Mouse (Mus musculus) liver, postnatal 0 days (tissue): ENCODE results near the gene Capzb.

Experiments used
- CTCF ChIP-seq: sonication (generic); IDR thresholded peaks from 2 replicates; pipeline ENCODE4 v1.5.1; 2016; ENCODE audit warnings: antibody characterized with exemption, low read depth
- EP300 ChIP-seq: IDR thresholded peaks from 2 replicates; pipeline ENCODE4 v1.6.1; 2016; ENCODE audit warnings: antibody characterized with exemption, low read depth, mild to moderate bottlenecking

DNA sequence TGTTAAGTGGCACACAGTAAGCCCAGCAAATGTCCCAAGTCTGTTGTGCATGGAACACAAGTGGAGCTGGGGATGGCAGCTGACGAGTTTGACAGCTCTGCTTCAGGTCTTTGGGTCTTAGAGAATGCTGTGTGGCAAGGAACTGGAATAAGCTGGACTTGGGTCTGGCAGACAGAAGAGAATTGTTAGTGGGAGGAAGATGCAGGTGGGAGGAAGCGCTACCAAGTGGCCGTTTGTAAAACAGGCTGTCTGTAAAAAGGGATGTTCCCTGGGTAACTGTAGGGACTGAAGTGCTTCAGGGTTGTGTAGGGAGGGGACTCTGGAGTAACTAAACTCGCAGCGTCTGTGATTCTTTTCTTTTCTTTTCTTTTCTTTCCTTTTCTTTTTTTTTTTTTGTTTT, 32.4 kb downstream of the Capzb start:
- TF ChIP-seq CTCF, result no peak
- TF ChIP-seq EP300, result no peak
